ENCODE assay signal across 8 mouse cellular contexts in the genomic region with DNA sequence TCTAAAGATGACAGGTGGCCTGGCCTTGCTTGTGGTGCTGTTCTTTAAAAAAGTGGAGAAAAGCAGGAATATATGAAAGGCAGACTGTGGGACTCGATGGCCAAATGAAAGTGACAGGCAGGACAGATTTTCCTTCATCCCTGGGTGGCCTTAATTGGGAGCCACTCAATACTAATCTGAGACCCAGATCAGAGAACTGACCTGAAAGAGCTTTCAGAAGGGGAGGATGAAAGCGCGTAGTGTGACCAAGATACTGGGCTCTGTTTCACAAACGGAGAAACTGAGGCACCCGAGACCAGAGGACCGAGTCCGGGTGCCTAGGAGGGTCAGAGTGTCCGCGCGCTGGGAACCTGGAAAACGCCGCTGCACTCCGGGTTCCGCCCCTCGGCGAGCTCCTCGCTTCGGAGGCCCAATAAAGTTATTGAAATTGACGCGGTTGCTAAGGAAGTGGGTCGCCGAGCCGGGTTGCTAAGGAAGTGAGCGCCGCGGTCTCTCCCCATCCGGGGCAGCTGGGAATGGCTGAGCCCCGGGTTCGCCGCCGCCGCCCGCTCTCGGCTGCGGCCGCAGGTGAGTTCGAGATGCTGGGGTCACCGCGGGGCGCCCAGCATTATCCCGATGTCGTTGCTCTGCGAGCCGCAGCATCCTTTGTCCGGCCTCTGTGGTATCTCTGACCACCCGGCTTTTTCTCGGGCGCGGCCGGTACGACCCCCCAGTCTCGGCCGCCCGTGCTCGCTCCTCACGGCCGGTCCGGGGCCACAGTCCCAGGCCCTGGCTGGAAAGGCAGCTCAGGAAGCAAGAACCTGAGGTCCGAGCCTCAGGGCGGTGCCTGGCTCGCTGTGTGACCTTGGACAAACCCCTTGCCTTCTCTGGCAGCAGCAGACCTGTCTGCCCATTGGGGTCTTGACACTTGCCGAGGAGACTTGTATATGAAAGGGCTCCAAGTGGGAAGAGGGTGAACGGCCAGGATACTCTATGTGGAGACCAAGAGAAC. TPM values are rescaled to one million over a fixed set of nuclear protein-coding genes. Genes with fewer than 3 reads are reported as not detected.
DNase-seq lines count a peak whose midpoint lies in the region; ATAC-seq and TF ChIP-seq lines count a peak whose summit lies in the region.

A gene (plus strand): TSS at position 476 of the 991 bp plus-strand sequence.

- peak within 1 kb of the TSS; percentile 88 for H3K4me2 ChIP-seq in forebrain, embryonic 13.5 days
- peak within 1 kb of the TSS; percentile 85 for H3K4me2 ChIP-seq in liver, postnatal 0 days (ENCODE audit: low read depth, low read length)
- H3K4me2 ChIP-seq in neural tube, embryonic 14.5 days (ENCODE audit: low read depth, low read length), result peak within 1 kb of the TSS; percentile 63

- peak within 1 kb of the TSS; percentile 95 for H3K9ac ChIP-seq in forebrain, embryonic 13.5 days
- peak within 1 kb of the TSS; percentile 69 for H3K9ac ChIP-seq in liver, postnatal 0 days (replicated peaks)
- H3K9ac ChIP-seq in neural tube, embryonic 14.5 days (replicated peaks; ENCODE audit: low read depth, low read length), result peak within 1 kb of the TSS; percentile 96

- peaks cover 40% of the 10 kb centered on the region for H3K4me1 ChIP-seq in E14TG2a.4 (replicated peaks; ENCODE audit: low read depth, low read length)
- H3K4me1 ChIP-seq in forebrain, embryonic 13.5 days, result peaks cover 30% of the 10 kb centered on the region
- peaks cover 18% of the 10 kb centered on the region for H3K4me1 ChIP-seq in liver, postnatal 0 days (ENCODE audit: insufficient read depth)
- H3K4me1 ChIP-seq in neural tube, embryonic 14.5 days (ENCODE audit: control insufficient read depth, insufficient read depth, low read length), result peaks cover 9% of the 10 kb centered on the region

- H3K9me3 ChIP-seq in E14TG2a.4 (ENCODE audit: low read length), result no peaks in the 10 kb centered on the region
- no peaks in the 10 kb centered on the region for H3K9me3 ChIP-seq in forebrain, embryonic 13.5 days (replicated peaks)
- no peaks in the 10 kb centered on the region for H3K9me3 ChIP-seq in liver, postnatal 0 days (ENCODE audit: low read length)
- no peaks in the 10 kb centered on the region for H3K9me3 ChIP-seq in neural tube, embryonic 14.5 days (ENCODE audit: control insufficient read depth, low read length)

- WGBS in forebrain, embryonic 13.5 days, result under 1% methylated on average over 63 of the region's 63 CpGs
- WGBS in large intestine, adult 2 months, result under 1% methylated on average over 63 of the region's 63 CpGs
- 1% methylated on average over 58 of the region's 63 CpGs for WGBS in liver, postnatal 0 days (ENCODE audit: insufficient replicate concordance)
- under 1% methylated on average over 63 of the region's 63 CpGs for WGBS in neural tube, embryonic 14.5 days

- peaks cover 6% of the 10 kb centered on the region; the same call in 1 of the 2 replicates for H3K27me3 ChIP-seq in E14TG2a.4 (ENCODE audit: insufficient read depth, low read length)
- H3K27me3 ChIP-seq in forebrain, embryonic 13.5 days, result no peaks in the 10 kb centered on the region
- H3K27me3 ChIP-seq in liver, postnatal 0 days (ENCODE audit: insufficient read depth, low read length), result no peaks in the 10 kb centered on the region
- H3K27me3 ChIP-seq in neural tube, embryonic 14.5 days (ENCODE audit: control insufficient read depth, insufficient read depth, low read length), result no peaks in the 10 kb centered on the region

- H3K27ac ChIP-seq in forebrain, embryonic 13.5 days, result peak within 1 kb of the TSS; percentile 21; the same call in 1 of the 2 replicates
- peak within 1 kb of the TSS; percentile 11; the same call in 1 of the 2 replicates for H3K27ac ChIP-seq in liver, postnatal 0 days (ENCODE audit: low read depth)
- 0 out of 2 replicates have a peak within 1 kb of the TSS, but pooled peaks have one; percentile 49 for H3K27ac ChIP-seq in neural tube, embryonic 14.5 days (ENCODE audit: low read depth, low read length)

- TF ChIP-seq EP300 in liver, postnatal 0 days (IDR thresholded peaks at IDR 0.05; ENCODE audit: low read depth), result peak; percentile 72; the same call in 1 of the 2 replicates

- intact Hi-C loops in heart, postnatal 10 days (cut with DNase I), result loop anchor here (5.0 to 10.0 kb wide), 2 partner anchors 49 to 294 kb away; a partner anchor contains a TSS

- peaks cover 11% of the 10 kb centered on the region; the same call in 1 of the 2 replicates for H3K36me3 ChIP-seq in E14TG2a.4 (ENCODE audit: insufficient read depth, low read length)
- H3K36me3 ChIP-seq in forebrain, embryonic 13.5 days (ENCODE audit: poor library complexity, severe bottlenecking), result no peaks in the 10 kb centered on the region
- no peaks in the 10 kb centered on the region for H3K36me3 ChIP-seq in liver, postnatal 0 days (replicated peaks; ENCODE audit: insufficient read depth, low read length)
- H3K36me3 ChIP-seq in neural tube, embryonic 14.5 days (ENCODE audit: control insufficient read depth, insufficient read depth, low read length), result no peaks in the 10 kb centered on the region

- peak; percentile 78 for DNase-seq in c-Kit-positive CD71-positive TER-119-positive erythroid progenitor cells, embryonic 14.5 days (ENCODE audit: low spot score)
- DNase-seq in heart, postnatal 10 days, result peak; percentile 92 to 93
- peak; percentile 58 for DNase-seq in large intestine, adult 2 months (ENCODE audit: low read depth, low spot score)
- peak; percentile 90 for DNase-seq in liver, postnatal 0 days
- peak; percentile 87 for DNase-seq in testis, postnatal 10 days (ENCODE audit: low spot score)

- H3K4me3 ChIP-seq in E14TG2a.4 (replicated peaks; ENCODE audit: low read length), result peak within 1 kb of the TSS; percentile 97
- peak within 1 kb of the TSS; percentile 92 for H3K4me3 ChIP-seq in forebrain, embryonic 13.5 days
- H3K4me3 ChIP-seq in liver, postnatal 0 days (ENCODE audit: low read depth, low read length), result peak within 1 kb of the TSS; percentile 74
- H3K4me3 ChIP-seq in neural tube, embryonic 14.5 days (ENCODE audit: low read depth, low read length), result peak within 1 kb of the TSS; percentile 99

- peak; percentile 96 for ATAC-seq in forebrain, embryonic 13.5 days
- ATAC-seq in liver, postnatal 0 days, result peak; percentile 93
- ATAC-seq in neural tube, embryonic 14.5 days (ENCODE audit: low read depth), result peak; percentile 95

- TF ChIP-seq CTCF in E14TG2a.4 (conservative IDR thresholded peaks at IDR 0.05; ENCODE audit: low read length), result no peak
- no peak for TF ChIP-seq CTCF in liver, postnatal 0 days (IDR thresholded peaks at IDR 0.05; ENCODE audit: low read depth)

RNA-seq across cellular contexts. Expression of the gene that starts here (rescaled TPM):
- polyA plus RNA-seq in forebrain, embryonic 13.5 days (2015; fragmentation: Nextera tagmentation; extraction: Ambion mirVana), result 11.3 and 12.9 TPM in 2 replicates
- 10 to 100 TPM; 11.3 to 12.9 TPM for total RNA-seq in heart, postnatal 10 days (2021)
- 7.1 and 9.3 TPM in 2 replicates for polyA plus RNA-seq in large intestine, adult 2 months (2012; rRNA removed)
- polyA plus RNA-seq in liver, postnatal 0 days (2015; fragmentation: Nextera tagmentation; extraction: Ambion mirVana), result 1.3 and 1.7 TPM in 2 replicates
- polyA plus RNA-seq in neural tube, embryonic 14.5 days (2014; fragmentation: Nextera tagmentation; extraction: Ambion mirVana), result 16.4 and 17.2 TPM in 2 replicates

Comparison
In these comparisons a context has a peak if more than half of its experiments do, and no peak if none do; other contexts are left out.
1. Peak in every context shown above with its lines: DNase-seq, ATAC-seq, H3K4me3 ChIP-seq and H3K27ac ChIP-seq.